Mouse (Mus musculus) CD4-positive, CD25-positive, alpha-beta regulatory T cell, adult 4 months (primary cell): Measurements from ENCODE around the gene Cfap20. TPM values are rescaled to one million over a fixed set of nuclear protein-coding genes. Genes with fewer than 3 reads are reported as not detected.
"Not testable (repeated sequence)": the region's sequence is repeated elsewhere in the genome, so short reads cannot be mapped to it uniquely, and the experiment has no call there.

Source experiments
- ATAC-seq: one replicate; pipeline ENCODE4 v1.8.0; 2017
- polyA plus RNA-seq, 2 experiments: library from polyadenylated mRNA; unstranded; fragments of 100-300 nt; shearing (Covaris generic); gene quantifications; one replicate each; pipeline ENCODE4 v1.2.1; 2017

Cfap20 gene
- polyA plus RNA-seq, 2 experiments from 2014 or later, result 57.9 to 91.6 TPM

DNA sequence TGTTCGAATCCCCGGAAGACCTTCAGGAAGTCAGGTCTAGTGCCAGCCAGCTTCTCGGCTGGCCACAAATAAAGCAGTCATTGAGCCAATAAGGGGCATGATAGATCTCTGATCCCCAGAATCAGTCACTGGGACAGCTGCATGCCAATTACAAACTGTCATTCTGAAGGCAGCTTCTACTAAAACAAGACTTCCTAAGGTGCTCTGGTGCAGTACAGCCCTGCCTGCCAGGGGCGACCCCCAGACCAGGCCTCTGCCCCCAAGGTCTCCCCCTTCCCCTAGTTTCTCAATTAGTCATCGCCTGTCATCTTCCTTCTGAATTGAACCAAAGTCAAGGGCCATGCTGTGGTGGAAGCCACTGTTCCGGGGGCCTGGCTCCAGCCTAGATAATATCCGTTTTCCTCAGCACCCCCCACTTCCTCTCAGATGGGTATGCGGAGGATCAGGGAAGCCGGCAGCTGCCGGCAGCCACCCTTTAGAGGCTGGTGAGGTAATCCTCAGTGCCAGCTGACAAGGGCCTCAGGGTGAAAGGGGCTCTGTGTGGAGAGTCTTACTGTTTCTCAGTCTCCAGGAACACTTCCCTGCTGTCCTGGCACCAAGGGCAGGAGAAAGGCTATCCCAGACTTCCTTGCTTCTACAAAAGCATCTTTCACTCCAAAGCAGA is 23.2 kb downstream of the Cfap20 start:
- ATAC-seq, result no peak

- no peak for ATAC-seq
Measured at GRCm38 (mm10) chr8:95409518-95409917, 25.2 kb downstream of the Cfap20 start.

- no peak for ATAC-seq
Measured at GRCm38 (mm10) chr8:95401091-95401490, 33.6 kb downstream of the Cfap20 start.

GRCm38 (mm10) chr8:95399131-95399530 is 35.5 kb downstream of the Cfap20 start:
- ATAC-seq, result no peak

DNA sequence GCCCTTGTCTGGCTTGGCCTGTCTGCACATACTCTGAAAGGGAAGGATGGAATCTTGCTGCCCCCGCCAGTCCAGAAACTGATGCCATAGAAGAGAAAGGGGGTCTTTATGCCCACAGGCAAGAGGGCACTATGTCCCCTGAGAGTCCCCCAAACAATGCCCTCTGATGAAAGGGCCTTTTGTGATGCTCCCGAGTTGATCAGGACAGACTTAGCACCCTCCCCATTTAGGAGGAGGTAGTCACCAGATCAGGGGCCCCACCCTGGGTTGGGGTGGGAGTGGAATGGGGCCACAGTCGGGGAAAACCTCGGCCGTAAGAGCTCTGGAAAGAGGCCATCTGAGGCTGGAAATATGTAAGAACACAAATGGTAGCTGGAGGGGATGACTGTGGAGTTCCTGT is 37.5 kb downstream of the Cfap20 start:
- ATAC-seq, result no peak

DNA sequence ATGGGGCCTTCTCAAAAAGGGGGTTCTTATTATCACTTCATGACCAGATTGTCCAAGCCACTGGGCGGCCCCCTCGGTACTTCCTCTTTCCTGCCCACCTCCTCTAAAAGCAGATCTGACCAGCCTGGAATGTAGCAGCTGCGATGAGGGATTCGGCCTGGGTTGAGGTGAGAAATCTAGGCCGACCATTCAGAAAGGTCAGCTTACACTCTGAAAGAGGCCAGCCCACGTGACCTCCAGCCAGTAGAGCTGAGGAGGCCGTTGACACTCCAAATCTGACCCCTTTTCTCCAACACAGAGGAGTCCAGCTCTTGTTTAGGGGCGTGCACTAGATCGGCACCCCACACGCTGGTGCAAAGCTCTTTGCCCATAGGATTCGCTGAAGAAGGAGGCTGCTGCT is 37.9 kb downstream of the Cfap20 start:
- no peak for ATAC-seq

GRCm38 (mm10) chr8:95395186-95395918 is 39.3 kb downstream of the Cfap20 start:
- ATAC-seq, result no peak

DNA sequence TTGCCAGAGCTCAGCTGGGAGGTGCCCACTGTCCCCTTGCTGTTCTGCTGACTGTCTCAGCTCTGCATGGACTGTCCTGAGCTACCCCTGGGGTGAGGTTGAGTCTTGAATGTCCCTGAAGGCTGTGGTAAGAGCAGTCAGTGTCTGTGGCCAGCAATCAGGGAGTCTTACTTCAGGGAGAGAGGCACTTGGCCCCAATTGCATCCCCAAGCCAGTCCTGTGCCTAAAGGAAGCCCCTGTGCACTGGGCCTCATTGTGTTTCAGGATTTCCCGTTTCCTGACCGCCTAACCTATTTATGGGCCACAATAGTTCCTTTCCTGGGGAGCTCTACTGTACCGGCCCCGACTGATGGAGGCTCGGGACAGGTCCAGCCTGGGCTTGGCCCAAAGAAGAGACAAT is 42.1 kb downstream of the Cfap20 start:
- ATAC-seq, result no peak

- ATAC-seq, result no peak
Measured at GRCm38 (mm10) chr8:95391101-95391500, 43.6 kb downstream of the Cfap20 start.

- ATAC-seq, result peak; percentile 53
Measured at GRCm38 (mm10) chr8:95390312-95390711, 44.4 kb downstream of the Cfap20 start.

DNA sequence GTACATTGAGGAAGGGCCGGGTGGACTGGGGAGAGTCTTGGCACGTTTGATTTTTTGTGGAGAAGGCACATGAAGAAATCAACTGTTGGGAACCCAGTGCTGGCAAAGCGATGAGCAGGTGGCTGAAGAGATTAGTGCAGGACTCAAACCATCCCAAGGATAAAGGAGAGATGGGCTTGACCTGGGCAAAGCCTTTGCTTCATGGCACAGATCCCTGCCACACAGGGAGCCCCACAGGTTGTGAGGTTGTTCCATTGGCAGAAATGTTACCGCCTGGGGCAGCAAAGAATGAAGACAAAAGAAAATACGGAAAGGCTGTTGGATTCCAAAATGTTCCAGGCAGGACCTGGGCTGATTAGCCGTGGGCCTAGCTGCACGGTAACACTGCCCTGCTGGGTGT is 46.7 kb downstream of the Cfap20 start:
- no peak for ATAC-seq

GRCm38 (mm10) chr8:95387221-95387620 is 47.4 kb downstream of the Cfap20 start:
- no peak for ATAC-seq

GRCm38 (mm10) chr8:95386037-95386436 is 48.6 kb downstream of the Cfap20 start:
- no peak for ATAC-seq

GRCm38 (mm10) chr8:95384501-95384900 is 50.2 kb downstream of the Cfap20 start:
- no peak for ATAC-seq

- no peak for ATAC-seq
Measured at GRCm38 (mm10) chr8:95381595-95381994, 53.1 kb downstream of the Cfap20 start.

- no peak for ATAC-seq
Measured at GRCm38 (mm10) chr8:95380953-95381352, 53.7 kb downstream of the Cfap20 start.

GRCm38 (mm10) chr8:95378928-95379327 is 55.7 kb downstream of the Cfap20 start:
- ATAC-seq, result not testable (repeated sequence)

DNA sequence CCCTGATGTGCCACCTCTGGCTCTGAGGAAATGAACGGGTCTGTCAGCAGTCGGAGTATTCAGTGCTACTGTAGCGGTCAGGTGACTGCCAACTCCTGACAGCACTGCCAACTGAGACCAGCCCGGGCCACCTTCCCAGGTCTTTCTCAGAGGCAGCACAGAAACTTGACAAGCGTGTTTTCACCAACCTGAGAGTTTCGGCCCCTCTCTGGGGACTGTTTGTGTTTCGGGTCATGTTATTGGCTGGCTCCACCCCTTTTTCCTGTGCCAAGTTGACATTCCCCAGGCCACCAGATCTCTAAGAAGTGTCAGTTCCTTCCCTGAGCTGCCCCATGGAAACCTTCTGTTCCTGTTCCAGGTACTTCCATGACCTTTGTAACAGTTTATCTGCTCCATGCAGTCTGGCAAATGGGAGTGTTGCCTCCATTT is 56.8 kb downstream of the Cfap20 start:
- ATAC-seq, result no peak

DNA sequence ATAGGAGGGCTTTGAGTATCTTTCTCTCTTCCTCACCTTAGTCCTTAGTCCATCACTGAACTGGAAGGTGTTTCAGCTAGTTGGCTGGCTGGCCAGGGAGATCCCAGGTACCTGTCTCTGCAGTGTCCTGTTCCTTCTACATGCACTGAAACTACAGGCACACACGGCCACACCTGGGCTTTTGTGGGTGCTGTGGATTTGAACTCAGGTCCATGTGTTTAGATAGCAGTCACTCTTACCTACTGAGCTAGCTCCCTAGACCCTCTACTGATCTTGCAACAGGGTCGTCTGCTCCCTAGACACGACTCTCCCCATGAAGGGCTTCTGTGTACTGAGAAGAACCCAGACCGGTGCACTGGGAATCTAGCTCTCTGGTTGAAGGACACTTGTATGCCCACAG is 57.6 kb downstream of the Cfap20 start:
- no peak for ATAC-seq

DNA sequence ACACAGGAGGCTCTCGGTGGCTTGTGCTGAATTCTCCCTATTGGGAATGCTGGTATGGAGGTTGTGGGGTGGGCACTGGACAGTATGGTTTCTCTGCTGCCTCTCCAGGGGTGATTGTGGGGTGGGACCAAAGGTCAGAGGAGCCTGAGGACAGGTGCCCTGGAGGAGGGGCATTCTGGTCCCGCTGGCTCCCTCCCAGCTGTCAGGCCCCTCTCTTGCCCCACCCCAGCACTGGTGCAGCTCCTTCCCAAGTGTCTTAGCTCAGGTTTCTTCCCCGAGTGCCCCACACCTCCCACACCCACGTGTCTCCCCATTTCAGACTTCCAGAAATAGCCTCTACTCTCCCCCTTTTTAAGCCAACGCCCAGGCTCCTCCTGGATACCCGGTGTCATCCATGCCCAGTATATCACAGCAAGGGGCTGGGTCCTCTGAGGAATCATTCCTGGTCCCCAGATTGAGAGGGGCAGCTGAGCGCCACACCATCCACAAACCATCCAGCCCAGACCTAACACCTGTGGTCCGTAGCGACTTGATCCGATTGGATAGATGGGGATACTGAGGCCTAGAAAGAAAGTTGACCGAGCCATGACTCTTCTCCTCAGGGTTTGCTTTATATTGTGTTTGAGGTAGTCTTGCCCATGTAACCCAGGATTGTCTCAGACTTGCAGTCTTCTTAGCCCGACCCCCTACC is 58.2 kb downstream of the Cfap20 start:
- ATAC-seq, result no peak

GRCm38 (mm10) chr8:95375374-95375930 is 59.2 kb downstream of the Cfap20 start:
- ATAC-seq, result no peak

DNA sequence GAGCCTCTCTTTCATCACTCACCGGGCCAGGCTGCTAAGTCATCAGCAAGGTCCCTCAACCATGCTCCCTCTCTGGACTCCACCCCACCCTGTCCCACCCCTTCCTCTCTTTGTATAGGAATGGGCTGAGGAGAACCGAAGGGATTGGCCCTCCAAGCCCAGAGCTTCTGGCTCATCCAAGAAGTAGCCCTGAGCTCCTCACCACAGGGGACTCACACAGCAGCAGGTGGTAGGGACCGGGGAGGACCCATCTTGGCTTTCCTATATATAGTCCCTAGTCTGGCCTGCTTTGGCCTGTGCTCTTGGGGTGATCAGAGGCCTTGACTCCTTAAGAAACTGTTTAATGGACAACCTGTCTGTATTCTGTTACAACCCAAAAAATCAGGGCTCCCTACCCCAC is 60.2 kb downstream of the Cfap20 start:
- no peak for ATAC-seq

GRCm38 (mm10) chr8:95373389-95374002 is 61.2 kb downstream of the Cfap20 start:
- no peak for ATAC-seq
